Mouse (Mus musculus) brown adipose tissue, adult 24 weeks (tissue): ENCODE data around the gene Uqcr11. TPM values are rescaled to one million over a fixed set of nuclear protein-coding genes. Genes with fewer than 3 reads are reported as not detected.
A peak's percentile ranks its signal among the peaks of the same experiment; 100 is the strongest.

ENCODE experiments used
- H3K27ac ChIP-seq: fragments of 200-500 bp; replicated peaks from 2 replicates; pipeline ENCODE4 v1.5.1; 2012; ENCODE audit warnings: low read depth, mild to moderate bottlenecking, low read length
- H3K4me1 ChIP-seq: fragments of 200-500 bp; 2 replicates; pipeline ENCODE4 v1.6.1; 2012; ENCODE audit warnings: low read length, mixed read lengths; ENCODE audit not compliant: control insufficient read depth, insufficient read depth, insufficient read length
- H3K4me3 ChIP-seq: fragments of 200-500 bp; 2 replicates; pipeline ENCODE4 v1.5.1; 2012; ENCODE audit warnings: low read depth, mild to moderate bottlenecking, low read length, moderate library complexity; ENCODE audit not compliant: insufficient read depth
- polyA plus RNA-seq: library from polyadenylated mRNA; stranded (reverse); fragments of >200 nt; gene quantifications from 2 replicates; pipeline ENCODE4 v1.2.4, GENCODE M21; 2012; ENCODE audit not compliant: missing spikeins, insufficient read depth, insufficient read length

The Uqcr11 gene
- polyA plus RNA-seq, 1 experiment, result 2,993 TPM

DNA sequence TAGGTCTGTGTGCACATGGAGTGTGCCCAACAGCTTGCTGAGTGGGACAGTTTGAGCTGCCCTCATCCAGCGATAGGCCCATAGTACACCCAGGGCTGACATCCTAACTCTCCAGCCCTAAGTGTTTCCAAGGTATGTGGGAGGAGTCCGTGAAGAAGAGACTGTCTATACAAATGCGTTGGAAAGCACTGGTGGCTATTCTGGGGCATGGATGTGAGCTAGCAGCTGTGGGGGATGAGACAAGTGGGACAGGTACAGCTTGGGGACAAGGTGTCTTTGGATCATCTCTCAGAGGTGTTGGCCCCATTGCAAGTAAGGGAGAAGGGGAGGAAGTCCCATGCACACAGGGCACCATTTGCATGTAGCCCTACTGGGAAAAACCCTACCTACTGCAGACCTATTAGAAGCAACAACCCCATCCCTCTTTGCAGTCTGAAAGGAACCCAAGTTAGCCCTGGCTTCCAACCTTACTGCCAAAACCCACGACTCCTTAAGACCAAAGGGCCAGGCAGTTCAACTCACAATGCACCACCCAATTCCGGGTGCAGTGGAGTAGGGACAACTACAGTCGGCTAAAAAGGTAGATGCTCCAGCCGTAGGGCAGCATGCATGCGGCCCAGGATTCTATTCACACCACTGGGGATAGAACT, 9.0 kb downstream of the Uqcr11 start:
- Histone ChIP-seq H3K4me3 (no peak overlapping the region), H3K27ac (no peak overlapping the region)

DNA sequence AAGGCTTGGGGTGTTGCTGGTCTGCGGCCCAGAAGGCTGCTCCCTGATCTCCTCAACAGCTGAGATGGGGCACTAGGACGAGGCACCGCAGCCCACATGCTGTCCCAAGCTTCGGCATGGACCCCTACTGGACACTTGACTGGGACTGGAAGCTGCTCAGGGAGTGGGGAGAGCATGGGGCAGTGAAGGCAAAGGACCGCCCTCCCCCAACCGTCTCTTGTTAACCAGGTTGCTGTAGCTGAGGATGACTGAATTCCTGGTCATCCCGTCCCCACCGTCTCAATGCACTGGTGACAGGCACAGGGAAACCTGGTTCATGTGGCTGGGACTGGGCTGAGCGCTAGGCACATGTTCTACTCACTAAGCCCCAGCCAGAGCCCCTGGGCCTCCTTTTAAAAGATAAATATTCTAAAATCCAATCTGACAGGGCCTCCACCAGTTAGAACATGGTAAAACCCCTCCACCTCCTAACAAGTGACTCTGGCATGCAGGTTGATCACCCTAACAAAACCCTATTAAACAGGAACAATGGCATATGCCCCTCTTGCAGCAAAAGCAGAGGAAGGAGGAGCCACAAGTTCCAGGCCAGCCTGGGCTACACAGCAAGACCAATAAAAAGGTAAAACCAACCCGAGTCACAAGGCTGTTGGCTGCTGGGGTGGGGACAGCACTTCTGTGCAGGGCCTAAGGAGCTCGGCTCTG, 9.7 kb downstream of the Uqcr11 start:
- H3K27ac ChIP-seq, result no peak overlapping the region
- H3K4me1 ChIP-seq, result peaks cover 11% of the 10 kb centered on the region; the same call in 1 of the 2 replicates
- H3K4me3 ChIP-seq, result no peak overlapping the region

More for the DNA sequence above, 9.0 kb downstream of the Uqcr11 start:
- H3K4me1 ChIP-seq, result peaks cover 11% of the 10 kb centered on the region; the same call in 1 of the 2 replicates

DNA sequence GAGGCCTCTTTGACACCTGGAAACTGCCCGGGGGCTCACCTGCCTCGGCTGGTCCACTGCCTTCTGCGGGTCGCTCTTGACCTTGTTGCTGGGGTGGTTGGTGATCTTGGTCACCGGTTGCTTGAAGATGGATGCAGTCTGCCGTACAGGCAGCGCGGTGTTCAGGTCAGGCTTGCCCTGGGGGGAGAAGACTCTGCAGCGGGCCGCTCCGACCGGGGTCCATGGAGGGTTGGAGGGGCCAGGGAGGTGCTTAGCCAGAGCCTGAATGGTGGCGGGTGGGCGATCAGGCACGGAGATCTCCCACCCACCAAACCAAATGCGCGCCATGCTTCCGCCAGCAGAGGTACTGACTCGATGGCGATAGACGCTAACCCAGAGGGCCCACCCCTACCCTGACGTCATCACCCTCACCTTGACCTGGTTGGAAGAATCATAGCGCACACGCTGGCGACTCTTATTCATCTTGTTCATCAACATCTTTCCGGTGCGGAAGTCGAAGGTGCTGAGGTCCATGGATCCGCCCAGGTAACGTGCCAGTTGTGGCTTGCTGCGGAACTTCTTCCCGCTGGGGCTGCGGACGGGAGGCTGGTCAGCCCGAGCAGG, 11.5 kb downstream of the Uqcr11 start:
- Histone ChIP-seq H3K27ac (no peak overlapping the region), H3K4me1 (peaks cover 9% of the 10 kb centered on the region; the same call in 1 of the 2 replicates), H3K4me3 (no peak overlapping the region)

DNA sequence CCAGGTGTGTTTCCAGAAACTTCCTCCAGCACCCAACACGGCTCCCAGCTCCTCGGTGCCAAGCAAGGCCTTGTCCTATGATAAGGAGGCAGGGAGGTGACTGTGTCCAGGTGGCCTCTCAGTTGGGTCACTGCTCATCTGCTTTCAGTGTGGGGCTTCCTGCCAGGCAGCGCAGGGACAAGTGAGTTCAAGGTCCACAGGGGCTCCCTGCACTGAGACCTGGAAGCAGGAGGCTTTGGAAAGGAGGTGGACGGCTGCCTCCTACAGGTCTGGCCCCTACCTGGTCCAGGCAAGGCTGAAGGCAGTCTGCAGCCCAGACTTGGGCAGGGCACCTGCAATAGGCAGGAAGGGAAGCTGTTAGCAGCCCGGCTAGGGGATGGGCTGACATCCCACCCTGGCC, 13.9 kb downstream of the Uqcr11 start:
- Histone ChIP-seq H3K27ac (no peak overlapping the region), H3K4me1 (peaks cover 5% of the 10 kb centered on the region; the same call in 1 of the 2 replicates), H3K4me3 (no peak overlapping the region)

DNA sequence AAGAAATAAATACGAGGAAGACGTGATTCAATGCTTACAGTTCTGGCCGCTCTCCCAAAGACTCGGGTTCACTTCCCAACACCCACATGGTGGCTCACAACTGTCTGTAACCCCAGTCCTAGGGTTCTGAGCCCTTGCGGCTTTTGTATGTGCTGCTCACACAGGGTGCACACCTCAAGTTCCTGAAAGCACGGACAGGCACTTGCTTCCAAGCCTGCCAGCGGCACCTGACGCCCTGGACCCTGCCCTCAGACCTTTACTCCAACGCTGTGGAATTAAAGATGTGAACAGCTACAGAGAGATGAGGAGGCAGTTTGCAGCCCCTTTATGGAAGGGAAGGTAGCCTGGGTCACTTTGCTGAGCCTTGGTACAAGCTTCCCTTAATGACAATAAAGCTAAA, 15.9 kb downstream of the Uqcr11 start:
- no peak overlapping the region for H3K4me3 ChIP-seq
- peaks cover 7% of the 10 kb centered on the region; the same call in 1 of the 2 replicates for H3K4me1 ChIP-seq
- H3K27ac ChIP-seq, result no peak overlapping the region

DNA sequence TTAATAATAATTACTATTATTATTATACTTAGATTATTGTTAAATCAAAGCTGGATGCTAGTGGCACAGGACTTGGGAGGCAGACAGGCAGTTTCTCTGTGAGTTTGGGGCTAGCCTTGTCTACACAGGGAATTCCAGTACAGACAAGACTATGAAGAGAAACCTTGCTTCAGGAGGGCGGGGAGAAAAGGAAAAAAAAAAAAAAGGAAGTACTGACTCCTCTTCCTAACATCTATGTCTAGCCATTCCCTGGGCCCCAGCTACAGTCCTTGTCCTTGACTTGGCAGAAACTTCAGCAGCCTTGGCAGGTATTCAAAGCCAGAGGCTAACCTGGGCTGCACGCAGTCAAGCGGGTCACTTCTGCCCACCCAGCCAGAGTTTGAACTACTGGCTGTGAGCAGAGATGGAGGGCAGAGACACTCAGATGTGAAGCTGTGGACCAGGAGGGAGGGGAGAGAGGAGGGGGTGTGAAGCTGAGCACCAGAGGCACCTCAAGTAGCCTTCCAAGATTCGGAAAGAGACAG, 17.4 kb downstream of the Uqcr11 start:
- no peak overlapping the region for H3K27ac ChIP-seq
- H3K4me3 ChIP-seq, result no peak overlapping the region
- peaks cover 18% of the 10 kb centered on the region for H3K4me1 ChIP-seq

DNA sequence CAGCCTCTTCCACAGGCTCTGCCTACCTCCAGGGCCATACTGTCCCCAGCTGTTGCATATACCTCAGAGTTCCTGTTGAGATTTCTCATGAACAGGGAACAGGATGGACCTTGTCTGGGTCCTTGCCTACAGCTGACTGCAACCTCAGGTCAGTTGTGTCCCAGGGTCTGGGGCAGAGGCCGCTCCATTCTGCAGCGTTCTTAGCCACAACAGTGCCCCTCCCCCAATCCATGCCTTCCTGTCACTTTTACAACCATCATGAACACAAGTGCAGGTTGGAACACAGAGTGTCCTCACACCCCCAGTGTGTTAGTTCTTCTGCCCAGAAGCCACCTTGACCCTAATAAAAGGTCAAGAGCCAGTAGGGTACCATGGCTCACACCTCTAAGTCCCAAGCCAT, 17.9 kb downstream of the Uqcr11 start:
- no peak overlapping the region for H3K27ac ChIP-seq
- H3K4me1 ChIP-seq, result peaks cover 19% of the 10 kb centered on the region
- H3K4me3 ChIP-seq, result no peak overlapping the region

DNA sequence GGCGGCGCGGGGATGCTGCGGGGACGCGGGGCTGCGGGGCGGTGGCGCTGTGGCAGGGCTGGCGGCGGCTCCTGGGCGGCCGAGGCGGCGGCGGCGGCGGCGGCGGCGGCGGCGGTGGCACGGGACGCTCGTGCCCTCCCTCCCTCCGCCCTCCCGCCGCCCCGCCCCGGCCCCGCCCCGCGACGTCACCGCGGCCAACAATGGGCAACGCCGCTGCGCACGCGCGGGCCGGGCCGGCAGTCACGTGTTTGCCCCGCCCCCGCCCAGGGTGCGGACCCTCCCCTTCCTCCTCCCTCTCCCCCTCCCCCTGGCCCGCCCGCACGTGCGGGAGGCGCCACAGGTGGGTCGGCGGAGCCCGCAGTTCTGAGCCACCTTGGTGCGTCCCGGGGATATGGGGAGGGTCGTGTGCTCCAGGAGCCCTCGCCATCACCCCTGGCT, 19.1 kb downstream of the Uqcr11 start, which contains the start of gene Mex3d:
Mex3d (minus strand) TSS at position 138 of the 438 bp plus-strand sequence.
- Histone ChIP-seq H3K4me1 (peaks cover 19% of the 10 kb centered on the region), H3K4me3 (peak within 1 kb of the TSS; percentile 75), H3K27ac (peak within 1 kb of the TSS; percentile 12; the same call in 1 of the 2 replicates)

DNA sequence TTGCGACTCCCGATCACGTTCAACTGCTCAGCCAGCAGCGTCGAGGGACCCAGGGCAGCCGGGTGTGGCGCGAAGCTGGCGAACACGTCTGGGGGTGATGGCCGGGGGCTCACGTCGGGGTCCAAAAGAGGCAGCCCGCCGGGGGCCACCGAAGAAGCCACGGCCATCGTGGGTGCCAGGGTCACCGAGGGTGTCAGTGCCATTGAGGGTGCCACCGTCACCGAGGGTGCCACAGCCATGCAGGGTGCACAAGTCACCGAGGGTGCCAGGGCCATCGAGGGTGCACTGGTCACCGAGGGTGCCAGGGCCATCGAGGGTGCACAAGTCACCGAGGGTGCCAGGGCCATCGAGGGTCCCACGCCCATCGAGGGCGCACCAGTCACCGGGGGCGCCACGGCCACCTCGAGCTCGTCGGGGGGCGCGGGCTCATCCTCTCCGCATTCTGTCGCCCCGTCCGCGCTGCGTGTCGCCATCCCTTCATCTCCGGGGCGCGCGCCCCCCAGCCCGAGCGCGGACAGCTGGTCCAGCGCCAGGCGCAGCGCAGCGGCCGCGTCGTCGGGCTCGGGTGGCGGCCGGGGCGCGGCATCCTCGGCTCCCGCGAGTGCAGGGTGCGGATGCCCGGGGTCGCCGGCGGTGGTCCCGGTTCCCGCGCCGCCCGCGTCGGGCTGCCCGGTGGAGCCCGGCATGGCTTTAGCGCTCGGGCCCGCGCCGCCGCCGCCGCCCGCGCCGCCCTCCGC, 19.7 kb downstream of the Uqcr11 start:
- H3K27ac ChIP-seq, result no peak overlapping the region
- H3K4me3 ChIP-seq, result peak overlapping the region; percentile 75
- peaks cover 19% of the 10 kb centered on the region for H3K4me1 ChIP-seq

DNA sequence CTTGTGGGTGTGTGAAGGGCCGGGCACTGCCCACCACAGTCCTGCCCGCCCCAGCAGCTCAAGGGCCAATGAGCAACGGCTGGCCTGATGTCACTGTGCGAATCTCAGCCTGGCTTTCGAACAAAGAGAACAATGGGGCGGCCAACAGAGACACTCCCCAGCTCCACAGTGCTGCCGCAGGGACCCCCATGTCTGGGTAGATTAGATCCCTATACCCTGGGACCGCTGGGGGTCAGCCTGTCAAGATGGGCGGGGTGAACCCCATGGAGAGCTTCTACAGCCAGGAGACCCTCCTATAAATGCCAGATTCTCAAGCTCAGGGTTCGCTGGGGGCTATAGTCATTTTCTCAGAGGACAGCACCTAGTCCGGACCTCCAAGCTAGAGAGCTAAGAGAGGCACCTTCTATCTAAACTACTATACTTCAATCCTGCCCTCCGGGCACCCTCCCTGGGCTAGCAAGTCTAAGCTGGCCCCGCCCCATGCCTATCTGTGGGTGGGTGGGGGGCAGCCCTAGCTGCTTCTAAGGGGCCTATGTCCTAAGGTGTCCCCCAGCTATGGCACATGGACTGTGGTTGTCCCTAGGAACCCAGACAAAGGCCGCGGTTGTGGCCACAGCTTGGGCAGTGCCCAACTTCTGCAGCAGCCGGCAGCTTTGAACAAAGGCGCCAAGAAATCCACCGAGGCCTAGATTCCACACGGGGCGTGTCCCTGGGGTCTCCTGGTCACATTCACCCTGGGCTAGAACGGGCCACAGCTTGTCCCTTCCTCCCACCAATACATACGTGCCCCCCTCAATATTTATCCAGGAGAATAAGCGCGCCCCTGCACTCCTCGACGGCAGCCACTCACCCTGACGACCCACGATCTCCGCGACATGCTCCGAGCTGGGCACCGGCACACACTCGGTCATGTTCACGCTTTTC, 20.6 kb downstream of the Uqcr11 start:
- Histone ChIP-seq H3K4me3 (peak overlapping the region; percentile 75), H3K4me1 (peaks cover 19% of the 10 kb centered on the region), H3K27ac (no peak overlapping the region)

DNA sequence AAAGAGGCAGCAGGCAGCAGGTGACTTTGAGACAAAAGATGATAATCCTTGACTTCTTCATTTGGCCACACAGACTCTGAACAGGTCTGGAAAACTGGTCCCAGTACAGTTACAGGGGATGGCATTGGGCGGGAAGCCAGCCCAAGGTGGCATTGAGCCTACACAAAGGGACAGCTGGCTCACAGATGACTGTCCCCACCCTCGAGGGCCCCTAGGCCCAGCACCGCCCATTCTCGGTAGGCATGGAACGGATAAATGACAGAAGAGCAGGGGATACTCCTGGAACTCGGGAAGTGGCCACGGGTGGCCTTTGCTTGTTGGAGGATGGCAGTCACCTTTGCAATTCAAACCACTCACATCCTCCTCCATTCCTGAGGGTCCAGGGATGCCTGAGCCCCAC, 21.3 kb downstream of the Uqcr11 start:
- Histone ChIP-seq H3K4me3 (peak overlapping the region; percentile 75), H3K4me1 (peaks cover 19% of the 10 kb centered on the region), H3K27ac (no peak overlapping the region)

DNA sequence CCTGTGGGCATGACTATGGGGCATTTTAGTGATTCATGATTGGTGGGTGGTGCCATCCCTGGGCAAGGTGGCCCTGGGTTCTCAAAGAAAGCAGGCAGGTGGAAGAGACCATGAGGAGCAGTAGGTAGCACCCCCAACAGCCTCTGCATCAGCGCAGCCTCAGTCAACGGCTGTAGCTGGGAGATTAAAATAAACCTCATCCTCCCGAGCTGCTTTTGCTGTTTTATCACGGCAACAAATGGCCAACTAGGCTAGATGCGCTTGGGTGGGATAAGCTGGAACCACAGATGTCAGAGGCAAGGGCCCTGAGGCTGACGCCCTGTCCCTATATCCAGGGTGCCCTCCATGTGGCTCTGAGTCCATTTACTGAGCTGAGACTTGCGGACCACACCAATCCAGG, 21.9 kb downstream of the Uqcr11 start:
- Histone ChIP-seq H3K27ac (no peak overlapping the region), H3K4me1 (peaks cover 19% of the 10 kb centered on the region), H3K4me3 (no peak overlapping the region)

DNA sequence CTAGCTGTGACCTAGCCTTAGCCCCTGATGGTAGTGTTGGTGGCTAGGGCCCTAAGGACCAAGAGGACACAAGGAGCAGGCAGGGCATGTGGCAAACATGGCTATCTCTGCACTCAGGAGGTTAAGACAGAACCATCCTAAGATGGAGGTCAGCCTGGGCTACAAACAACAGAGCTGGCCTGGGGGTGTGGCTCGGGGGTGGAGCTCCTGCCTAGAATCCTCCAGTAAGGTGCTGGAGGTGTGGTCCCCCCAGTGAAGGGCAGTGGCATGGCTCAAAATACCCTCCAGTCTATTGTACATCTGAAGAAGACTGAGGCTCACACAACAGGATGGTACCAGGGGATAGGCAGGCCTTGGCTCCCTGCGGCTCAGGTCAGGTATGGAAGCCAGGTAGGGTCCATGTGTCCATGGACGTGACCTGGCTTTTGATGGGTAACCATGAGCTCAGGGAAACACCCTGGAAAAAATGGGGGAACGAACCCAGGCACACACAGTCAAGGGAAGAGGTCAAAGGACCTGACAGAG, 22.5 kb downstream of the Uqcr11 start:
- H3K4me1 ChIP-seq, result peaks cover 19% of the 10 kb centered on the region
- H3K27ac ChIP-seq, result no peak overlapping the region
- no peak overlapping the region for H3K4me3 ChIP-seq

DNA sequence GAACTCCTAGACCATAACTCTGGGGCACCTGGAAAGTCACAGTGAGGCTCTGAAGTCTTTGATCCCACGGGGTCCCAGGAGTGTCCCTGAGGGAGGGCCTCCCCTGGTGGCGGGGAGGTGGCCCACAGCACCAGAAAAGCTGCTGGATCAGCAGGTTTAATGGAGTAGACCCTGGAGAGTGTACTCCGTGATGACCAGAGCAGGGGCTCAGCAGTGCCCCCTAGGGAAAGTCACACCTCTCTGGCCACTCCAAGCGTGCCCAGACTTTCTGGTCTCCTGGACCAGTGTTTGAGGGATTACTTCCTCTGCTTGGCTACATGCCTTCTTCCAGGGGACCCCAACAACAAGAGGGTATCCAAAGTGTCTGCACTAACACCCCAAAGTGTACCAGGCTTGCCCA, 23.2 kb downstream of the Uqcr11 start:
- H3K4me1 ChIP-seq, result peaks cover 19% of the 10 kb centered on the region
- H3K4me3 ChIP-seq, result no peak overlapping the region
- H3K27ac ChIP-seq, result no peak overlapping the region
